Mouse (Mus musculus) cerebellum, adult 2 months (tissue): ENCODE measurements around the gene Ncor2. TPM values are rescaled to one million over a fixed set of nuclear protein-coding genes. Genes with fewer than 3 reads are reported as not detected.
A peak's percentile ranks its signal among the peaks of the same experiment; 100 is the strongest.

Experiments used
- DNase-seq, 2 experiments: peaks; one replicate each; pipeline ENCODE4 v3.0.0; 2021
- H3K27ac ChIP-seq: fragments of 200-500 bp; 2 replicates; pipeline ENCODE4 v1.5.1; 2012; ENCODE audit warnings: low read length, control low read depth, inconsistent platforms; ENCODE audit not compliant: insufficient read depth
- H3K27me3 ChIP-seq: fragments of 200-500 bp; 2 replicates; pipeline ENCODE4 v1.6.1; 2012; ENCODE audit warnings: inconsistent platforms, mild to moderate bottlenecking, low read length, moderate library complexity; ENCODE audit not compliant: control insufficient read depth, insufficient read depth
- H3K4me1 ChIP-seq: fragments of 200-500 bp; 2 replicates; pipeline ENCODE4 v1.6.1; 2011; ENCODE audit warnings: low read length; ENCODE audit not compliant: control insufficient read depth, insufficient read depth
- H3K4me3 ChIP-seq: fragments of 200-500 bp; replicated peaks from 2 replicates; pipeline ENCODE3; 2011; ENCODE audit warnings: mild to moderate bottlenecking, low read depth, low read length, control low read depth; ENCODE audit not compliant: insufficient read depth
- CTCF ChIP-seq: fragments of 200-500 bp; IDR thresholded peaks from 2 replicates; pipeline ENCODE4 v1.5.1; 2011; ENCODE audit warnings: low read depth, mild to moderate bottlenecking, control low read depth, low read length, moderate library complexity, borderline replicate concordance; ENCODE audit not compliant: insufficient read depth
- POLR2A ChIP-seq: fragments of 200-500 bp; IDR thresholded peaks from 2 replicates; pipeline ENCODE4 v1.6.1; 2011; ENCODE audit warnings: low read length, control low read depth, borderline replicate concordance; ENCODE audit not compliant: insufficient read depth
- WGBS: fragments of 180-500 bp; shearing (Covaris S2); methylation state at CpG from one replicate; pipeline ENCODE4 v1.1.7; 2018; 5-methylcytosine and 5-hydroxymethylcytosine counted together
- polyA plus RNA-seq: library from polyadenylated mRNA; depleted of rRNA; stranded (reverse); fragments of >200 nt; gene quantifications from 2 replicates; pipeline ENCODE4 v1.2.3, GENCODE M21; 2012

Ncor2 gene
- polyA plus RNA-seq, 1 experiment = 93.2 TPM

DNA sequence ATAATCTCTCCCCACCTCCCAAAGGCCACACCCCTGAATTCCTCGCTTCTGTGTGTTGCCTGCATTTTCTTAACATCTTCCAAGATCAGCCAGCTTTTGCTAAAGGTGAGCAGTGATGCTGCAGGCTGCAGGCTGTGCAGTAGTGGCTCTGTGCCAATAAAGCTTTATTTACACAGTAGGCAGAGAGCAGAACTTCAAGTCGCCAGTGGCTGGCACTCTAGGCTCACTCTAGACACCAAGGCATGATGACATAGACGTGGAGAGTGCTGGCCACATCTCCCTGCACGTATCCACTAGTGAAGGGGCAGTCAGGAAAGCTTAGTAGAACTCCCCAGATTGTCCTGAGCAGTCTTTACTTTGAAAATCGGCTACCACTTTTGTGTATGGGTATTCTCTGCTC is 100.8 kb downstream of the Ncor2 start:
- TF ChIP-seq POLR2A (no peak), CTCF (no peak)
- Histone ChIP-seq H3K27me3 (no peaks in the 10 kb centered on the region), H3K27ac (no peak overlapping the region), H3K4me3 (no peak overlapping the region), H3K4me1 (peaks cover 52% of the 10 kb centered on the region)
- WGBS = 63% methylated on average over 5 of the region's 5 CpGs
- no peak for DNase-seq

- DNase-seq = no peak
- Histone ChIP-seq H3K27ac (no peak overlapping the region), H3K4me1 (peaks cover 42% of the 10 kb centered on the region), H3K27me3 (no peaks in the 10 kb centered on the region), H3K4me3 (no peak overlapping the region)
- TF ChIP-seq CTCF = no peak
- TF ChIP-seq POLR2A = no peak
- 66% methylated on average over 9 of the region's 9 CpGs for WGBS
Measured at GRCm38 (mm10) chr5:125076183-125076582, 102.8 kb downstream of the Ncor2 start.

DNA sequence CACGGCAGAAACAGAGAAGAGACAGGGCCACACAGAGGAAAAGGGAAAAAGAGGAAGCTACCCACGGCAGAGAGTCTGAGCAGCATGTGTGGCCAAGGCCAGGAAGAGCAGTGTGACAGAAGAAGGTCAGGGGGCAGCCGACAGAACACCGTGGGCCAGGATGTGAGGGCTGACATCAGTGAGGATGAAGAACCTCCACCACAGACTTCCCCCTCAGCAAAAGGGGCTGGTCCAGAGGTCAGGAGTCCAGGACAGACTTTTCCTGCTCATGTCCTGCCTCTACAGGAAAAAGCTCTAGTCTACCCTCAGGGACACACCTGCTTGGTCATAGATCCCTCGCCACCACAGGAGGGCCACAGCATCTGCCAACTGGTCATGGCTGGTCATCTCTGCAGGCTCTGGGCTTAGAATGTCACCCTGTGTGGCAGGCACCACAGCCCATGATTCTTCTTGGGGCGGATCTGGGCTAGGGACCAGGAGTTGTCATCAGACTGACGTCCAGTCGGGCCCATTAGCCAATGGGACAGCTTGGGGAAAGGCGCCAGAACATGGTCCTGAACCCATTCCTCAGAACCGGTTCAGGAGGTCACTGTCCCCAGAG is 104.3 kb downstream of the Ncor2 start:
- TF ChIP-seq POLR2A (no peak), CTCF (no peak)
- no peak overlapping the region for H3K4me3 ChIP-seq
- peaks cover 40% of the 10 kb centered on the region for H3K4me1 ChIP-seq
- DNase-seq = no peak
- H3K27me3 ChIP-seq = no peaks in the 10 kb centered on the region
- WGBS = 50% methylated on average over 10 of the region's 10 CpGs
- no peak overlapping the region for H3K27ac ChIP-seq

DNA sequence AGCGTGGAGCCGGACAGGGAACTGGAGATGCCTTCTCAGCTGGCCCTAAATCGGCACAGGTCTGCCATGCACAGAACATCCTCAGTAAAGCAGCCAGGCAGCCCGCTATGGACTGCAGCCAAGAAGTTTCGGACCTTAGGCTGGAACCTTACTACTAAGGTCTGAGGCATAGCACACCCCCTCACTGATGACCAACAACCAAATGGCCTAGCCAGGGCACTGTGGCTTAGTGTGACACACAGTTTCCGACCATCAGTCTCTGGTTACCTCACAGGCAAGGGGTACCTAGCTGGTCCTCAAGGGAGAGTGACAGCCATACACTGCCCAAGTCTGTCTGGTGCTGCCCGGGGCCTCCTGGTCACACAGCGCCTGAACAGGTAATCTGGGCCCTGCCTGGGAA is 105.1 kb downstream of the Ncor2 start:
- TF ChIP-seq CTCF (no peak), POLR2A (no peak)
- Histone ChIP-seq H3K27ac (no peak overlapping the region), H3K4me3 (no peak overlapping the region), H3K4me1 (peaks cover 42% of the 10 kb centered on the region), H3K27me3 (no peaks in the 10 kb centered on the region)
- WGBS = 52% methylated on average over 8 of the region's 8 CpGs
- no peak for DNase-seq

- H3K27me3 ChIP-seq = no peaks in the 10 kb centered on the region
- no peak overlapping the region for H3K27ac ChIP-seq
- WGBS = 92% methylated on average over 4 of the region's 4 CpGs
- DNase-seq = no peak
- no peak for TF ChIP-seq CTCF
- TF ChIP-seq POLR2A = no peak
- no peak overlapping the region for H3K4me3 ChIP-seq
- peaks cover 41% of the 10 kb centered on the region for H3K4me1 ChIP-seq
Measured at GRCm38 (mm10) chr5:125073335-125073734, 105.7 kb downstream of the Ncor2 start.

DNA sequence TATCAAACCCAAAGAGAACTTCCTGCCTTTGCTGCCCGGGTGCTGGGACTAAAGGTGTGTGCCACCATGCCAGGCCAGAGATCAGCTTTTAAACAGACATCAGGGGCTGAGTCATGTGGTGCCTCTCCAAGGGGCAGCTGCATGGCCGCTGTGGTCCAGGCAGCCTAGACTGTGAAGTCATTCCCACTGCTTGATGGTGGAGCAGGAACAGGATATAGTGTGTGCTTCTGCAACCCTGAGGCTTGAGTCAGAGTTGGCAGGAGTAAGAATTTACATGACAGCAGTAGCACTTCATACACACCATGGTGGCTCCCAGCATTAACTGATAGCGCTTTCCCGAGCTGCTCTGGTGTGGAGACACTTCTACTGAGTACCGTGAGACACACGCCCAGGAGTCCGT is 106.6 kb downstream of the Ncor2 start:
- H3K4me1 ChIP-seq = peaks cover 38% of the 10 kb centered on the region
- no peak for TF ChIP-seq CTCF
- no peak for TF ChIP-seq POLR2A
- WGBS = 76% methylated on average over 7 of the region's 7 CpGs
- H3K27me3 ChIP-seq = no peaks in the 10 kb centered on the region
- no peak overlapping the region for H3K4me3 ChIP-seq
- no peak for DNase-seq
- no peak overlapping the region for H3K27ac ChIP-seq

- TF ChIP-seq POLR2A = no peak
- TF ChIP-seq CTCF = no peak
- Histone ChIP-seq H3K4me1 (peaks cover 38% of the 10 kb centered on the region), H3K4me3 (no peak overlapping the region), H3K27me3 (no peaks in the 10 kb centered on the region), H3K27ac (no peak overlapping the region)
- WGBS = 84% methylated on average over 4 of the region's 4 CpGs
- DNase-seq = no peak
Measured at GRCm38 (mm10) chr5:125071919-125072318, 107.1 kb downstream of the Ncor2 start.

- no peaks in the 10 kb centered on the region for H3K27me3 ChIP-seq
- no peak overlapping the region for H3K27ac ChIP-seq
- H3K4me1 ChIP-seq = peaks cover 38% of the 10 kb centered on the region
- 37% methylated on average over 2 of the region's 2 CpGs for WGBS
- no peak overlapping the region for H3K4me3 ChIP-seq
- DNase-seq = peak; percentile 53 to 81
- TF ChIP-seq CTCF (no peak), POLR2A (no peak)
Measured at GRCm38 (mm10) chr5:125070399-125070798, 108.6 kb downstream of the Ncor2 start.

DNA sequence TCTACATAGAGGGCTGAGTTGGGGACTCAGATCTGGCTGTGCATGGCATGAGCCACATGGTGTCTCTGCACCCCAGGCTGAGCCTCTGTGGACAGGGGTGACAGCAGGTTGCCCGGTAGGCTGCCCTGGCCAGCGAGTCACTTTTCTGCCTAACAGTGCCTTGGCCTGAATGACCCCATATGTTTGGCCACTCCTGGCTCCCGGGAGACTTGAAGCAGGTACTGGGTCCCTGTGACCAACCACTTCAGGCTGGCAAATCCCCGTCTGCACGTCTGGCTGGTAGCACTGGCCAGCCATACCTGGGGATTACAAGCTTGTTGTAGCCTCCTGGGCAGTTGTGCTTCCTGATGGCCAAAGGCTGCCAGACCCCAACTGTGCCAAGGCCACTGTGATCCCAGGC is 109.1 kb downstream of the Ncor2 start:
- H3K4me1 ChIP-seq = peaks cover 35% of the 10 kb centered on the region
- no peak overlapping the region for H3K4me3 ChIP-seq
- H3K27ac ChIP-seq = no peak overlapping the region
- no peaks in the 10 kb centered on the region for H3K27me3 ChIP-seq
- whole genome bisulfite sequencing = 18% methylated on average over 5 of the region's 5 CpGs
- DNase-seq = peak in 1 of 2 experiments; percentile 40
- TF ChIP-seq CTCF (no peak), POLR2A (no peak)
